Mouse (Mus musculus): ENCODE data around the gene Cdkl4. TPM values are rescaled to one million over a fixed set of nuclear protein-coding genes. Genes with fewer than 3 reads are reported as not detected.

Cdkl4 gene
- polyA plus RNA-seq, 1 experiment: not detected

DNA sequence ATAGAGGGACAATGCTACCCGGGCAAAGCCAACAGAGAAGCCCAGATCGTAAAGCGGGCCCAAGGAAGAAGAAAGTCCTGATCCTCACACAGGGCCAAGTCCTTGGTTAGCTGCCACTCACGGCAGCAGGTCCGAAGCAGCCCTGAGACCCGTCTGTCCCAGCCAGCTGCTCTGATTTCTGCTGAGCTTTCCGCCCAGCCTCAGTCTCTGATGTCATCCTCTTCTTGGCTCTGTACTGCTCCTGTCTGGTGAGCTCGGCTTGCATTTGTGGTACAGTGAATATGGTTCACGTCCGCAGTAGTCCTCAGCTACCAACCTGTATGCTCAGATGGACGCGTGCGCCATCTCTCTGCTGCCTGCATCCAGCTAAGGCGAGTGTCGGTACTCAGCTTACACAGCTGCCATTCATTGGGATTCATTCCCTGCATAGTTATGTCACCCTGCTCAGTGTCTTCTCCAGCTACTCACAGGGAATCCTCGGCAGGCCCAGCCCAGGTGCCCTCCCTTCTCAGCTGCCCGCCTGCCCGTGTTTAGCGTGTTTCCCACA is 25.5 kb upstream of the Cdkl4 start:
- peaks cover 66% of the 10 kb centered on the region for H3K36me3 ChIP-seq (ENCODE audit: control insufficient read depth, insufficient read depth, low read length)
- H3K27ac ChIP-seq (ENCODE audit: insufficient read depth, low read depth, low read length): no peak overlapping the region
- H3K27me3 ChIP-seq (ENCODE audit: control insufficient read depth, insufficient read depth, low read length): no peaks in the 10 kb centered on the region
- H3K4me1 ChIP-seq (ENCODE audit: control insufficient read depth, insufficient read depth, insufficient read length, low read length): no peaks in the 10 kb centered on the region
- no peak overlapping the region for H3K4me3 ChIP-seq (ENCODE audit: low read depth, low read length)
- WGBS: 91% methylated on average over 19 of the region's 19 CpGs
- TF ChIP-seq POLR2A (IDR thresholded peaks at IDR 0.05; ENCODE audit: low read depth, low read length): no peak
- no peak for TF ChIP-seq CTCF (IDR thresholded peaks at IDR 0.05; ENCODE audit: extremely low read depth, insufficient read length, insufficient replicate concordance, low read depth, low read length)

DNA sequence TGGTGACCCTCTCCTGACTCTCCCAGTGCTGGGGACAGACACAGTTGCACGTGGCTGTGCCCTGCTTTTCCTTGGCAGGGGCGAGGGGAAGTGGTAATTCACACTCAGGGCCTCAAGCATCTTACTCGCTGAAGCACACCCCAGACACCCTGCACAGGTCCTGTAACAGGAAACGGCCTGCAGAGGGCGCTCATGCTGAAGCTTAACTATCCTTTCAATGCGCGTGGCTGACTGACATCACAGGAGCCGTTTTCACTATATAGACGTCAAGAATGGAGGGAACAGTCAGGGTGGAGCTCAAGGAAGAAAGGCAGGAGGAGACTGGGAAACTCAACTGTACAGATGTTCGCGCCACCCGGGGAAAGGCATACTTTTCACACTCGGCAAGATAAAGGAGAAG is 23.8 kb upstream of the Cdkl4 start:
- 73% methylated on average over 13 of the region's 13 CpGs for WGBS
- no peaks in the 10 kb centered on the region for H3K27me3 ChIP-seq (ENCODE audit: control insufficient read depth, insufficient read depth, low read length)
- no peaks in the 10 kb centered on the region for H3K4me1 ChIP-seq (ENCODE audit: control insufficient read depth, insufficient read depth, insufficient read length, low read length)
- TF ChIP-seq CTCF (IDR thresholded peaks at IDR 0.05; ENCODE audit: extremely low read depth, insufficient read length, insufficient replicate concordance, low read depth, low read length) (peak; percentile 44; the same call in 1 of the 2 replicates), POLR2A (IDR thresholded peaks at IDR 0.05; ENCODE audit: low read depth, low read length) (no peak)
- H3K4me3 ChIP-seq (ENCODE audit: low read depth, low read length): no peak overlapping the region
- H3K27ac ChIP-seq (ENCODE audit: insufficient read depth, low read depth, low read length): no peak overlapping the region
- peaks cover 68% of the 10 kb centered on the region for H3K36me3 ChIP-seq (ENCODE audit: control insufficient read depth, insufficient read depth, low read length)

DNA sequence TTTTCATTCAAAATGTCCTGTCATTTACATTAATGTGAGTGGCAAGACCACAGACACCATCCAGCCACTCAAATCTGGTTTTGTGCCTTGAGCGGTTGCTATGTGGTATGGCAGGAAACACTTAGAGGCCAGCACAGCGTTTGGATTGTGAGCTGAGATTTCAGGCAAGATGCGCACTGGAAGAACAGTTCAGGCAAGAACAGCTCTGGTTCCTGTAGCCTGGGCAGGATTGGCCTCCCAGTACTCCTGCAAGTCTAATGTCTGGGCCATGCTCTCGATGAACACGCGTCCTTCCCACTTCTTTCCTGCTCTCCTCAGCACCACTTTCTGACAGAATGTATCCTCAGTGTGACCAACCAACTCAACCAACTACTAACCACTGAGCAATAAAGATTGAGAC is 5.4 kb upstream of the Cdkl4 start:
- Histone ChIP-seq H3K27ac (ENCODE audit: insufficient read depth, low read depth, low read length) (no peak overlapping the region), H3K27me3 (ENCODE audit: control insufficient read depth, insufficient read depth, low read length) (no peaks in the 10 kb centered on the region), H3K4me1 (ENCODE audit: control insufficient read depth, insufficient read depth, insufficient read length, low read length) (no peaks in the 10 kb centered on the region), H3K36me3 (ENCODE audit: control insufficient read depth, insufficient read depth, low read length) (peaks cover 27% of the 10 kb centered on the region), H3K4me3 (ENCODE audit: low read depth, low read length) (no peak overlapping the region)
- TF ChIP-seq CTCF (IDR thresholded peaks at IDR 0.05; ENCODE audit: extremely low read depth, insufficient read length, insufficient replicate concordance, low read depth, low read length) (no peak), POLR2A (IDR thresholded peaks at IDR 0.05; ENCODE audit: low read depth, low read length) (no peak)
- 95% methylated on average over 6 of the region's 6 CpGs for WGBS

DNA sequence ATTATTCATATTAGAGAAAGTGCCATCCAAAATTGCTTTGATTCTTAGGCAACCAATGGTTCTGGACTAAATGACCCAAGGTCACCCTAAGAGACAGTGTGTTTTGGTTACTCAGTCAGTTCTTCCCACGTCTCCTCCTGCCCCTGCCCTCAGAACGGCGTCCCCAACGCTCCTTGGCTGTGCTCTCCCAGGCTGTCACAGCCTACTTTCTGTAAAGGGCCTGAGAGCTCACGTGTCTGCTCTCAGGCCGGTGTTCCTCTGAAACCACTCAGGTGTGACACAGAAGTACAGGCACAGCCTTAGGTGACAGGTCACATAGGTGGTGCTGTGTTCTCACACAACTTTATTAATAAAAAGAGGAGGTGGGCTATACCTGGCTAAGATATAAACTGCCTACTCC is 2.3 kb upstream of the Cdkl4 start:
- TF ChIP-seq POLR2A (IDR thresholded peaks at IDR 0.05; ENCODE audit: low read depth, low read length) (no peak), CTCF (IDR thresholded peaks at IDR 0.05; ENCODE audit: extremely low read depth, insufficient read length, insufficient replicate concordance, low read depth, low read length) (no peak)
- WGBS: 90% methylated on average over 6 of the region's 6 CpGs
- Histone ChIP-seq H3K27ac (ENCODE audit: insufficient read depth, low read depth, low read length) (no peak overlapping the region), H3K27me3 (ENCODE audit: control insufficient read depth, insufficient read depth, low read length) (0 out of 2 replicates have a peak, but pooled peaks cover 7% of the 10 kb centered on the region), H3K4me3 (ENCODE audit: low read depth, low read length) (no peak overlapping the region), H3K36me3 (ENCODE audit: control insufficient read depth, insufficient read depth, low read length) (peaks cover 21% of the 10 kb centered on the region), H3K4me1 (ENCODE audit: control insufficient read depth, insufficient read depth, insufficient read length, low read length) (peaks cover 3% of the 10 kb centered on the region; the same call in 1 of the 2 replicates)

DNA sequence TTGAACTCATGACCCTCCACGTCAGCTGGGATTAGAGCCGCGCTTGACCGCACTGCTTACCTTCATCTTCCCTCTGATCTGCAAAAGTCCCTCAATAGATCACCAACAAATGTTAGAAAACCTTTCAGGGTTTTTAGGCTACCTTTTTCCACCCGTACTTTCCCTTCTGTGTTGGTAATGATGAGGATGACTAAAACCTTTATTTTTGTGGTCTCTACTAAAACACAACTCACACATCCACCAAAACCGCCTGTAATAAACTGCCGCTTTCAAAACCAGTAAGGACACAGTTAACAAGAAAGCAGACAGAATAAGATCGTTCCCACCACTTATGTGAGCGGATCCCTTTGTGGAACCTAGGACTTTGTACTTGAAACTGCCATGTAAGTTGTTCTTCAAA is 1.5 kb upstream of the Cdkl4 start:
- peaks cover 3% of the 10 kb centered on the region; the same call in 1 of the 2 replicates for H3K4me1 ChIP-seq (ENCODE audit: control insufficient read depth, insufficient read depth, insufficient read length, low read length)
- H3K27me3 ChIP-seq (ENCODE audit: control insufficient read depth, insufficient read depth, low read length): 0 out of 2 replicates have a peak, but pooled peaks cover 7% of the 10 kb centered on the region
- no peak for TF ChIP-seq POLR2A (IDR thresholded peaks at IDR 0.05; ENCODE audit: low read depth, low read length)
- no peak for TF ChIP-seq CTCF (IDR thresholded peaks at IDR 0.05; ENCODE audit: extremely low read depth, insufficient read length, insufficient replicate concordance, low read depth, low read length)
- H3K27ac ChIP-seq (ENCODE audit: insufficient read depth, low read depth, low read length): no peak overlapping the region
- H3K36me3 ChIP-seq (ENCODE audit: control insufficient read depth, insufficient read depth, low read length): peaks cover 19% of the 10 kb centered on the region
- 88% methylated on average over 9 of the region's 9 CpGs for WGBS
- H3K4me3 ChIP-seq (ENCODE audit: low read depth, low read length): no peak overlapping the region

DNA sequence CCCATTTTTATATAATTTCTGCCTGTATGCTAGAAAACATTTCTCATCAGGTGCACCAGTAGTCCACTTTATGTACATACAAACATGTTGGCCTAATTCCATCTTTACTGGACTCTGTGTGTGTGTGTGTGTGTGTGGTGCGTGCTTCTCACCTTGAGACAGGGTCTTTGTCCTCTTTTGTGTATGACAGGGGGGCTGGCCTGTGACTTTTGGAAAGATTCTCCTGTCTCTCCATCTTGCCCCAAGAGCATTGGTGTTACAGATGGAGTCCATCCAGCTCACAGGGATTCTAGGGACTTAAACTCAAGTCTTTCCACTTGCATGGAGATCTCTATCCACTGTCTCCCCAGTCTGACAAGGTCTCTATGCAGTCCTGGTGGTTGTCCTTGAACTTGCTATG is 428 bp upstream of the Cdkl4 start:
- WGBS: 97% methylated on average over 1 of the region's 1 CpGs
- Histone ChIP-seq H3K4me1 (ENCODE audit: control insufficient read depth, insufficient read depth, insufficient read length, low read length) (peaks cover 3% of the 10 kb centered on the region; the same call in 1 of the 2 replicates), H3K27ac (ENCODE audit: insufficient read depth, low read depth, low read length) (no peak overlapping the region), H3K27me3 (ENCODE audit: control insufficient read depth, insufficient read depth, low read length) (0 out of 2 replicates have a peak, but pooled peaks cover 7% of the 10 kb centered on the region), H3K4me3 (ENCODE audit: low read depth, low read length) (no peak overlapping the region), H3K36me3 (ENCODE audit: control insufficient read depth, insufficient read depth, low read length) (peaks cover 12% of the 10 kb centered on the region)
- no peak for TF ChIP-seq POLR2A (IDR thresholded peaks at IDR 0.05; ENCODE audit: low read depth, low read length)
- no peak for TF ChIP-seq CTCF (IDR thresholded peaks at IDR 0.05; ENCODE audit: extremely low read depth, insufficient read length, insufficient replicate concordance, low read depth, low read length)

DNA sequence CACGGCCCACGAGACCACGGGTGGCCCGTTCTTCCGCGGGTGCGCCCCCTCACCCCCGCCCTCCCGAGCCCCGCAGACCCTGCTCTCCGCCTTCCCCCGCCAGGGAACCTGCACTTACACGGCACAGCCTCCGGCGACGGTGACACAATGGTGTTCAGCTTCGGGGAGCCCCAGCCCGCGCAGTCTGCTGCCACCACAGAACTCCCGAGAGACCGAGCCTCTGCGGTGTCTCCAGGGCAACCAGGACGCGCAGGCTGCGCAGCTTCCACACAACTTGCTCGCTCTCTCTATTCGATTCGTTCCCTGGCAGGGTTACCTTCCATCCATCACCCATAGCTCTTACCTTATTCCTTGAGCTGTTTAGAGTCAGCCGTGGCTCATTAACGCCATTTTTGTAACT is 399 bp downstream of the Cdkl4 start:
- WGBS: under 1% methylated on average over 30 of the region's 30 CpGs
- Histone ChIP-seq H3K36me3 (ENCODE audit: control insufficient read depth, insufficient read depth, low read length) (peaks cover 9% of the 10 kb centered on the region), H3K4me1 (ENCODE audit: control insufficient read depth, insufficient read depth, insufficient read length, low read length) (peaks cover 3% of the 10 kb centered on the region; the same call in 1 of the 2 replicates), H3K27ac (ENCODE audit: insufficient read depth, low read depth, low read length) (no peak overlapping the region), H3K27me3 (ENCODE audit: control insufficient read depth, insufficient read depth, low read length) (0 out of 2 replicates have a peak, but pooled peaks cover 7% of the 10 kb centered on the region), H3K4me3 (ENCODE audit: low read depth, low read length) (peak overlapping the region; percentile 10)
- TF ChIP-seq CTCF (IDR thresholded peaks at IDR 0.05; ENCODE audit: extremely low read depth, insufficient read length, insufficient replicate concordance, low read depth, low read length) (no peak), POLR2A (IDR thresholded peaks at IDR 0.05; ENCODE audit: low read depth, low read length) (no peak)

Data from small intestine, adult 2 months (tissue).